Mouse (Mus musculus) liver, embryonic 14.5 days (tissue): ENCODE data around the gene Tvp23b. TPM values are rescaled to one million over a fixed set of nuclear protein-coding genes. Genes with fewer than 3 reads are reported as not detected.
A peak's percentile ranks its signal among the peaks of the same experiment; 100 is the strongest.

Experiments used
- ATAC-seq: fragments of 200-750 bp; cut with Nextera tagmentation; 2 replicates; pipeline ENCODE4 v1.8.0; 2017; ENCODE audit warnings: moderate number of reproducible peaks, mild to moderate bottlenecking, moderate library complexity; ENCODE audit not compliant: insufficient read depth
- DNase-seq, 3 experiments: peaks; one replicate each; pipeline ENCODE4 v3.0.0-alpha.2; 2012 to 2013; ENCODE audit warnings: low read depth in 3 of 3, low spot score in 3 of 3
- H3K27ac ChIP-seq: fragments of 300-500 bp; sonication (generic); 2 replicates; pipeline ENCODE4 v1.5.1; 2014; ENCODE audit warnings: moderate library complexity, mild to moderate bottlenecking, control low read depth, inconsistent platforms
- H3K27me3 ChIP-seq: fragments of 300-500 bp; sonication (generic); 2 replicates; pipeline ENCODE4 v1.6.1; 2014; ENCODE audit warnings: mild to moderate bottlenecking, low read length, moderate library complexity; ENCODE audit not compliant: control insufficient read depth, insufficient read depth
- H3K36me3 ChIP-seq: fragments of 300-500 bp; sonication (generic); replicated peaks from 2 replicates; pipeline ENCODE4 v1.6.1; 2014; ENCODE audit warnings: low read depth; ENCODE audit not compliant: control insufficient read depth, insufficient read depth
- H3K4me1 ChIP-seq, 2 experiments: fragments of 200-500 bp in 1 of 2; fragments of 300-500 bp in 1 of 2; sonication (generic) in 1 of 2; replicated peaks; 2 replicates each; pipeline ENCODE4 v1.6.1; 2012 to 2014; ENCODE audit warnings: antibody characterized with exemption in 1 of 2, inconsistent platforms in 1 of 2, low read length in 1 of 2; ENCODE audit not compliant: control insufficient read depth in 2 of 2, insufficient read depth in 2 of 2
- H3K4me2 ChIP-seq: fragments of 300-500 bp; sonication (generic); 2 replicates; pipeline ENCODE4 v1.6.1; 2014; ENCODE audit warnings: low read depth, mild to moderate bottlenecking, control low read depth, moderate library complexity
- H3K4me3 ChIP-seq, 2 experiments: fragments of 200-500 bp in 1 of 2; fragments of 300-500 bp in 1 of 2; sonication (generic) in 1 of 2; 2 replicates each; pipeline ENCODE4 v1.5.1; 2012 to 2014; ENCODE audit warnings: low read depth in 2 of 2, low read length in 2 of 2, mild to moderate bottlenecking in 2 of 2, control low read depth in 1 of 2, inconsistent platforms in 1 of 2, moderate library complexity in 1 of 2; ENCODE audit not compliant: insufficient read depth in 1 of 2
- H3K9ac ChIP-seq: fragments of 300-500 bp; sonication (generic); replicated peaks from 2 replicates; pipeline ENCODE4 v1.6.1; 2014; ENCODE audit warnings: mild to moderate bottlenecking, control low read depth, moderate library complexity
- H3K9me3 ChIP-seq: fragments of 300-500 bp; sonication (generic); 2 replicates; pipeline ENCODE4 v1.6.1; 2016; ENCODE audit warnings: low read length, mixed read lengths; ENCODE audit not compliant: control insufficient read depth
- CTCF ChIP-seq: IDR thresholded peaks from 2 replicates; pipeline ENCODE4 v1.5.1; 2016; ENCODE audit warnings: antibody characterized with exemption, low read depth, control low read depth
- EP300 ChIP-seq: IDR thresholded peaks from 2 replicates; pipeline ENCODE4 v1.6.1; 2016; ENCODE audit warnings: antibody characterized with exemption, low read depth
- WGBS: fragments of 180-500 bp; shearing (Covaris S2); extraction: QIAGEN DNeasy Blood & Tissue Kit; methylation state at CpG from one replicate; pipeline ENCODE4 v1.1.7; 2014; ENCODE audit not compliant: insufficient replicate concordance; 5-methylcytosine and 5-hydroxymethylcytosine counted together
- polyA plus RNA-seq, 2 experiments: library from polyadenylated mRNA; depleted of rRNA in 1 of 2; stranded (reverse) in 1 of 2; unstranded in 1 of 2; fragments of >200 nt; fragmentation: Nextera tagmentation in 1 of 2; extraction: Ambion mirVana in 1 of 2; gene quantifications; 2 replicates each; pipeline versions ENCODE4 v1.2.1 to v1.2.3; 2012 to 2014

Gene Tvp23b
- polyA plus RNA-seq, 2 experiments: 12.9 to 25.3 TPM

DNA sequence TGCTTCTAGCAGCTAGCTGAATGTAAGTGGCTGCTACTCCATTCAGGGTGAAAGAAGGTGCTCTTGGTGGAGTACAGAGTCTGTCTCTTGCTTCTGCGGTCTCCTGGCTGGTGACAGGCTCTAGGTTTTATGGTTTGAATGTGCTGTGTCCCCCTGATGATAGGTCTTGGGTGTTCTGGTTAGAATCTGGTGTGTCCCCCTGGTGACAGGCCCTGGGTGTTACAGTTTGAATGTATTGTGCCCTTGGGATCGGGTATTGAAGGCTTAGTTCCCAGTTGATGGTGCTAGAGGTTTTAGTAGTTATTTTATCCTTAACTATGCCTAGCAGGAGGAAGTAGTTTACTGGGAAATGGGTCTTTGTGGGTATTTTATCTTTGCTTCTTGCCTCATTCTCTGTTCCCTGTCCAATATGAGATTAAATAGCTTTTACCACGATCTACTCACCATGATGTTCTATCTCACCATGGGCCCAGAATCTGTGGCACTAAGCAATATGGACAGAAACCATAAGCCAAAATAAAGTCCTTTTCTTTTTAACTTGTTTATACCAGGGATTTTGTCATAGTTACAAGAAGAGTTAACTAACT lies 30.6 kb downstream of the Tvp23b start:
- Histone ChIP-seq H3K4me2 (no peak overlapping the region), H3K9ac (no peak overlapping the region), H3K9me3 (no peaks in the 10 kb centered on the region), H3K4me1 (no peaks in the 10 kb centered on the region), H3K27me3 (no peaks in the 10 kb centered on the region), H3K36me3 (no peaks in the 10 kb centered on the region), H3K4me3 (no peak overlapping the region), H3K27ac (no peak overlapping the region)
- ATAC-seq (no peak), DNase-seq (no peak)
- 40% methylated on average over 3 of the region's 3 CpGs for WGBS
- TF ChIP-seq CTCF (peak; percentile 50), EP300 (no peak)

DNA sequence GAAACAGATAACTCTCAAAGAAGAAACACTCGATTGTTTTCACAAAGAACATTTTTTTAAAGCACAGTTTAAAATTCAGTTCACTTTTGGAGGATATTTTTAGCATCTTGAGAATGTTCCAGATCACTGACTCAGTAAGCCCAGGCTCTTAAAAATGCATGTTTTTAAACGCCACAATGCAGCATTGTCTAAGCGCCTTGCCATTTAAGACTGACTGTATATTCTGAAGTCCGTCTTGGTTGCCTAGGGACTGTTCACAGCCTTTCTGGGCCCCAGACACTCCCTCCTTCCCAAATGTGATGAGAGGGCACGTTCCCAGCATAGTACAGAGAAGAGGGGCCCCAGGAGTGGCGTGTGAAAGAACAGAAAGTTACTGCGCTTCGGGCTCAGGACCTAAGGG lies 32.1 kb downstream of the Tvp23b start:
- no peaks in the 10 kb centered on the region for H3K36me3 ChIP-seq
- TF ChIP-seq CTCF: no peak
- no peak for TF ChIP-seq EP300
- no peaks in the 10 kb centered on the region for H3K9me3 ChIP-seq
- no peak for DNase-seq
- no peaks in the 10 kb centered on the region for H3K27me3 ChIP-seq
- no peak overlapping the region for H3K4me3 ChIP-seq
- peaks cover 0 to 6% of the 10 kb centered on the region in 2 experiments; a peak in 1 of 4 replicates for H3K4me1 ChIP-seq
- 62% methylated on average over 8 of the region's 8 CpGs for whole genome bisulfite sequencing
- no peak overlapping the region for H3K27ac ChIP-seq
- no peak overlapping the region for H3K4me2 ChIP-seq
- no peak for ATAC-seq
- no peak overlapping the region for H3K9ac ChIP-seq

DNA sequence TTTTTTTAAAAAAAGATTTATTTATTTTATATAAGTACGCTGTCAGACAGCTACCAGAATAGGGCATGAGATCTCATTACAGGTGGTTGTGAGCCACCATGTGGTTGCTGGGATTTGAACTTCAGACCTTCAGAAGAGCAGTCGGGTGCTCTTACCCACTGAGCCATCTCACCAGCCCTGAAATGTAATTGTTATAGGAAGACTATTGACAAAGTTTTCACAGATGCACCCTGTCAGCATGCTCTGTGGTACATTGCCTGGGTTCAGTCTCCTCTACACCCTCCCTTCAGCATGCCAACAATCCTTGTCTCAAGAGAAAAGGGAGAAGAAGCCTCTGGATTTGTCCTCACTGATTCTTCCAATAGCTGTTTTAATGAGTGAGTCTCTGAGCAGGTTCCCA lies 33.9 kb downstream of the Tvp23b start:
- no peak overlapping the region for H3K4me2 ChIP-seq
- WGBS: 66% methylated on average over 2 of the region's 2 CpGs

DNA sequence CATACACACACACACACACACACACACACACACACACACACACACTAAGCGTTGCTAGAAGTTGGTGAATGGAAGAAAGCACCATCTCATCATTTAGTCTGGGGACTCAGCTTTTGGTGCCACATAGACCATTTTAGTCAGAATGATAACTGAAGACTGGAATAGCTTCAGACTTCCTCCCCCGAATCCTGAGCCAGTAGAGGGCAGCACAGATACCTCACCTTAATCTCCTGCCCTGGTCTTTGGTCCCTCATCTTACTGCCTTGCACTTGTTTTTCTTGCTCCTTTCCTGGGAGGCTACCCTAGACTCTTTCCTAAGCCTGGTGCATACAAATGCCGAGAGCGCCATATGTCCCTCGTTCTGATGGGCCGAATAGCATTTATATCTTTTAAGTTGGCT lies 35.3 kb downstream of the Tvp23b start:
- Histone ChIP-seq H3K9me3 (no peaks in the 10 kb centered on the region), H3K4me2 (no peak overlapping the region), H3K27me3 (no peaks in the 10 kb centered on the region), H3K4me1 (peaks cover 0 to 6% of the 10 kb centered on the region in 2 experiments; a peak in 1 of 4 replicates), H3K36me3 (no peaks in the 10 kb centered on the region), H3K27ac (no peak overlapping the region), H3K9ac (no peak overlapping the region), H3K4me3 (no peak overlapping the region)
- 41% methylated on average over 6 of the region's 6 CpGs for WGBS
- ATAC-seq (no peak), DNase-seq (no peak)
- TF ChIP-seq CTCF: peak; percentile 37
- no peak for TF ChIP-seq EP300

More for the DNA sequence above, 33.9 kb downstream of the Tvp23b start:
- Histone ChIP-seq H3K27ac (no peak overlapping the region), H3K36me3 (no peaks in the 10 kb centered on the region), H3K9me3 (no peaks in the 10 kb centered on the region), H3K9ac (no peak overlapping the region), H3K4me1 (peaks cover 0 to 6% of the 10 kb centered on the region in 2 experiments; a peak in 1 of 4 replicates), H3K4me3 (no peak overlapping the region), H3K27me3 (no peaks in the 10 kb centered on the region)
- DNase-seq (no peak), ATAC-seq (no peak)
- TF ChIP-seq EP300 (no peak), CTCF (no peak)

DNA sequence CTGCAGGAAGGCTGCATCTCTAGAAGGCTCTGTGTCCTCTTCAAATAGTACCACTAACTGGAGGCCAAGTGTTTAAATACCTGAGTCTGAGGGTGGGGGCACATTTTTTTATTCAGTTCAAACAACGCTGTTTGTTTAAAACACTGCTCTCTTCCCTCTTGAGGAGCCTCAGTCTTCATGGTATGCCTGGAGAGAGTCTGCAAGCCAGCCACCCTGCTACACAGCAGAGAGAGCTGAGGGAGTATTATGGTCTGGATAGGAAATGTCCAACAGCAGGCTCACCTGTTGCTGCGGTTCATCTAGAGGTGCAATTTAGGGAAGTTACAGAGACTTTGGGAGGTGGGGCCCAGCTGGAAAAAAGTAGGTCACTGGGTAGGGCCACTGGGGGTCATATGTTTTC lies 36.2 kb downstream of the Tvp23b start:
- Histone ChIP-seq H3K36me3 (no peaks in the 10 kb centered on the region), H3K27me3 (no peaks in the 10 kb centered on the region), H3K9ac (no peak overlapping the region), H3K9me3 (no peaks in the 10 kb centered on the region), H3K4me1 (peaks cover 0 to 6% of the 10 kb centered on the region in 2 experiments; a peak in 1 of 4 replicates), H3K4me3 (no peak overlapping the region), H3K4me2 (no peak overlapping the region), H3K27ac (no peak overlapping the region)
- DNase-seq: no peak
- 57% methylated on average over 2 of the region's 2 CpGs for WGBS
- no peak for TF ChIP-seq EP300
- no peak for TF ChIP-seq CTCF
- no peak for ATAC-seq
